Mouse (Mus musculus): ENCODE measurements around the gene Cpe.

DNA sequence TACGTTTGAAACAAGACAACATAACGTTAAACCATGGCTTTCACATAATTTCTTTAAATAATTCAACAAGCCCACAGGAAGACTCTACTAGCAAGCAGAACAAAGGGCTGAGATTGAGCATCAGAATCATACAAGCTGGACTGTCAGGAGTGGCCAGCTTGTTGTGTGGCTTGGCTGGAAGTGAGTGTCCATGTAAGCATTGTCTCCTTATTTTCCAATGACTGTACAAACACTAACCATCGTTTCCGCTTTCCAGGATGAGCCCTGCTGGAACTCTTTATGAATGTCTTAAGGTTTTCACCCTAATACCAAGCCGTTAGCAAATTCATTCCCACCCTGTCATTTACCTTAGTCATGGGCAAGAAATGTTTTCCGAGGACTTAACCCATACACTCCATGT, 2.0 kb downstream of the Cpe start:
- no peak for TF ChIP-seq TCF3 (IDR thresholded peaks at IDR 0.05; ENCODE audit: insufficient read length, low read depth)
- no peak for TF ChIP-seq TCF12 (IDR thresholded peaks at IDR 0.05; ENCODE audit: insufficient read depth, poor library complexity, severe bottlenecking)
- TF ChIP-seq POLR2A (IDR thresholded peaks at IDR 0.05; ENCODE audit: insufficient read length, low read depth) = no peak
- TF ChIP-seq USF1 (IDR thresholded peaks at IDR 0.05; ENCODE audit: low read depth) = no peak
- no peak for TF ChIP-seq CEBPB (IDR thresholded peaks at IDR 0.05; ENCODE audit: insufficient read depth, poor library complexity, severe bottlenecking)
- no peak for TF ChIP-seq SRF (IDR thresholded peaks at IDR 0.05; ENCODE audit: control insufficient read depth, insufficient read length, low read depth)
- no peak for TF ChIP-seq E2F4 (IDR thresholded peaks at IDR 0.05; ENCODE audit: insufficient read depth)
- TF ChIP-seq POLR2AphosphoS2 (IDR thresholded peaks at IDR 0.05; ENCODE audit: insufficient read length, low read depth) = no peak
- TF ChIP-seq MAX (IDR thresholded peaks at IDR 0.05; ENCODE audit: low read depth) = no peak
- TF ChIP-seq MYOD1 (IDR thresholded peaks at IDR 0.05; ENCODE audit: control insufficient read depth in 1 of 3, insufficient read length in 2 of 3, low read depth in 2 of 3) = no peak
- no peak for TF ChIP-seq MYOG (IDR thresholded peaks at IDR 0.05; ENCODE audit: control insufficient read depth in 1 of 3, insufficient read depth in 1 of 3, insufficient read length in 2 of 3, low read depth in 2 of 3)
- TF ChIP-seq REST (IDR thresholded peaks at IDR 0.05; ENCODE audit: insufficient read depth, insufficient read length) = no peak

All from myocyte (in vitro differentiated cells).